Mouse (Mus musculus): ENCODE measurements around the gene Ssty2. TPM values are rescaled to one million over a fixed set of nuclear protein-coding genes. Genes with fewer than 3 reads are reported as not detected.

Ssty2 gene
- not detected for polyA plus RNA-seq (2015; fragmentation: Illumina TruSeq; extraction: RNeasy Lipid Tissue Mini Kit (QIAGEN cat#74804); ENCODE audit: insufficient read depth, low replicate concordance)

GRCm38 (mm10) chrY:67047972-67048371, at the start of gene Ssty2:
Ssty2 (minus strand) TSS chrY:67048072.

All from spleen, adult 10 weeks (tissue).